Mouse (Mus musculus) lung, embryonic 14.5 days (tissue): ENCODE measurements around the gene Aldh1l1. TPM values are rescaled to one million over a fixed set of nuclear protein-coding genes. Genes with fewer than 3 reads are reported as not detected.

Experiments used
- ATAC-seq: fragments of 200-750 bp; cut with Nextera tagmentation; 2 replicates; pipeline ENCODE4 v1.8.0; 2017; ENCODE audit warnings: mild to moderate bottlenecking, moderate TSS enrichment, moderate library complexity; ENCODE audit not compliant: insufficient read depth
- DNase-seq: peaks from one replicate; pipeline ENCODE4 v3.0.0-alpha.2; 2015
- H3K27ac ChIP-seq: fragments of 300-500 bp; sonication (generic); 2 replicates; pipeline ENCODE4 v1.5.1; 2014; ENCODE audit warnings: low read depth, mild to moderate bottlenecking, moderate library complexity
- H3K27me3 ChIP-seq: fragments of 300-500 bp; sonication (generic); 2 replicates; pipeline ENCODE4 v1.6.1; 2014; ENCODE audit warnings: low read length, control low read depth; ENCODE audit not compliant: insufficient read depth
- H3K36me3 ChIP-seq: fragments of 300-500 bp; sonication (generic); 2 replicates; pipeline ENCODE4 v1.6.1; 2014; ENCODE audit warnings: control low read depth; ENCODE audit not compliant: insufficient read depth
- H3K4me1 ChIP-seq: fragments of 300-500 bp; sonication (generic); 2 replicates; pipeline ENCODE4 v1.6.1; 2014; ENCODE audit warnings: antibody characterized with exemption, control low read depth; ENCODE audit not compliant: insufficient read depth
- H3K4me2 ChIP-seq: fragments of 300-500 bp; sonication (generic); 2 replicates; pipeline ENCODE4 v1.6.1; 2014; ENCODE audit warnings: mild to moderate bottlenecking
- H3K4me3 ChIP-seq: fragments of 300-500 bp; sonication (generic); 2 replicates; pipeline ENCODE4 v1.5.1; 2014; ENCODE audit warnings: low read depth, low read length
- H3K9ac ChIP-seq: fragments of 300-500 bp; sonication (generic); 2 replicates; pipeline ENCODE4 v1.6.1; 2014
- H3K9me3 ChIP-seq: fragments of 300-500 bp; sonication (generic); 2 replicates; pipeline ENCODE4 v1.6.1; 2016; ENCODE audit warnings: low read depth, low read length, control low read depth
- CTCF ChIP-seq: IDR thresholded peaks from 2 replicates; pipeline ENCODE4 v1.5.1; 2016; ENCODE audit warnings: antibody characterized with exemption, low read depth
- WGBS: fragments of 180-500 bp; shearing (Covaris S2); extraction: QIAGEN DNeasy Blood & Tissue Kit; methylation state at CpG from one replicate; pipeline ENCODE4 v1.1.7; 2014; 5-methylcytosine and 5-hydroxymethylcytosine counted together
- polyA plus RNA-seq: library from polyadenylated mRNA; unstranded; fragments of >200 nt; fragmentation: Nextera tagmentation; extraction: Ambion mirVana; gene quantifications from 2 replicates; pipeline ENCODE4 v1.2.1, GENCODE M21; 2014

Aldh1l1 gene
- polyA plus RNA-seq, 1 experiment from 2014 or later: 0.74 TPM

DNA sequence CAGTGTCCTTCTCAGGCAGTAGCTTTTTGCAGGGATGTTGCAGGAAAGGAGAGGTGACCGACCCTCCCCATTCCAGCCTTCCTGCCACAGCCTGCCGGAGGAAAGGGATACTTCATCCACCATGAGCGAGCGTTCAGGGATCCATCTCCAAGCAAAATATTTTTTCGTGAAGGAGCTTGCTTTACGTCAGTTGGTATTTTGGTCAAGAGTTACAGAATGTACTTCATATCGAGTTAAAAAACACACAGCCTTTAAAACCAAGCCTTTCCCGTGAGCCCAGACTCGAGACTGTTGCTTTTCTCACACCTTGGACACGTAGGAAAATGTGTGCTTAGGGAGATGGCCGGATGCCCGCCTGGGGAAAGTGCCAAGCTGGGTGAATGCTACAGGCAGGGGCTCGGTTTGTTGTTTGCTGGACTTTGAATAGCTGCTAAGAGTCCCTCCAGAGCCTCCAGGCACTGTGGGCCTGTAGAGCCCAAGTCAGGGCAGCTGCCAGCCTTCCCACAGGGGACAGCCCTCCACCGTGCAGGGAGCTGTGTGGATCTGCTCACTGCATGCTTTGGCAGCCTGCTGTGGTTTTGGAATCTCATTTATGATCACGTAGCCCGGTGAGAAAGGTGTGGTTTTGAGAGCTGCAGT, 20.6 kb downstream of the Aldh1l1 start:
- peak; percentile 78 for DNase-seq
- Histone ChIP-seq H3K9me3 (no peaks in the 10 kb centered on the region), H3K27me3 (no peaks in the 10 kb centered on the region), H3K9ac (peak overlapping the region; percentile 22; the same call in 1 of the 2 replicates), H3K4me3 (no peak overlapping the region), H3K36me3 (no peaks in the 10 kb centered on the region), H3K27ac (peak overlapping the region; percentile 76), H3K4me2 (no peak overlapping the region), H3K4me1 (peaks cover 32% of the 10 kb centered on the region)
- TF ChIP-seq CTCF: no peak
- ATAC-seq: peak; percentile 60
- 28% methylated on average over 16 of the region's 16 CpGs for WGBS

GRCm38 (mm10) chr6:90507443-90507842, 21.2 kb downstream of the Aldh1l1 start:
- no peak for TF ChIP-seq CTCF
- DNase-seq (no peak), ATAC-seq (no peak)
- Histone ChIP-seq H3K4me2 (no peak overlapping the region), H3K27me3 (no peaks in the 10 kb centered on the region), H3K9ac (no peak overlapping the region), H3K36me3 (no peaks in the 10 kb centered on the region), H3K4me3 (no peak overlapping the region), H3K9me3 (no peaks in the 10 kb centered on the region), H3K4me1 (peaks cover 32% of the 10 kb centered on the region), H3K27ac (peak overlapping the region; percentile 76; the same call in 1 of the 2 replicates)

DNA sequence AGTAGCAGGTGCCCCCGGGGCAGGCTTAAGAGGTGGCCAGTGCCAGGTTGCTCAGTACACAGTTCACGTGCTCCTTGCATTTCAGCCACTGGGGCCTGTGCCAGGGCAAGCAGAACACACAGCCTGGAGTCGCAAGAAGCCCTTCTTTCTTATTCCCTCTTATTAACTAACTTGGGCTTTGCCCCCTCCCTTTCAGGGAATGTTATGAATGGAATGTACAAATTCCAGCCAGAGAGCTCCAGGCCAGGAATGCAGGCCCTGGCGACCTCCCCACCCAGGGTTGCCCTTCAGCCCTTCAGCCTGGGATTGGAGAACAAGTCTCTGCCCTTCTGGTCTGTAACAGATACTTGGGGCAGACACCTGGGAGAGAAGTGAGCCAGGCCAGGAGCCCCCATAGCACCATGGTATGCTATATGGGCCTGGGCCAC, 22.0 kb downstream of the Aldh1l1 start:
- H3K27ac ChIP-seq: peak overlapping the region; percentile 76
- DNase-seq: peak; percentile 69

GRCm38 (mm10) chr6:90509085-90509484, 22.9 kb downstream of the Aldh1l1 start:
- TF ChIP-seq CTCF: no peak
- no peak overlapping the region for H3K9ac ChIP-seq
- no peaks in the 10 kb centered on the region for H3K36me3 ChIP-seq
- WGBS: 44% methylated on average over 6 of the region's 6 CpGs
- peak overlapping the region; percentile 27; the same call in 1 of the 2 replicates for H3K27ac ChIP-seq
- H3K4me2 ChIP-seq: no peak overlapping the region
- H3K4me1 ChIP-seq: peaks cover 32% of the 10 kb centered on the region
- ATAC-seq (no peak), DNase-seq (no peak)
- no peaks in the 10 kb centered on the region for H3K27me3 ChIP-seq
- H3K9me3 ChIP-seq: no peaks in the 10 kb centered on the region
- no peak overlapping the region for H3K4me3 ChIP-seq

More for the DNA sequence above, 22.0 kb downstream of the Aldh1l1 start:
- 29% methylated on average over 4 of the region's 4 CpGs for WGBS
- H3K27me3 ChIP-seq: no peaks in the 10 kb centered on the region
- H3K4me1 ChIP-seq: peaks cover 32% of the 10 kb centered on the region
- no peak overlapping the region for H3K9ac ChIP-seq
- no peaks in the 10 kb centered on the region for H3K36me3 ChIP-seq
- no peak overlapping the region for H3K4me3 ChIP-seq
- no peak overlapping the region for H3K4me2 ChIP-seq
- ATAC-seq: peak; percentile 75
- no peaks in the 10 kb centered on the region for H3K9me3 ChIP-seq
- TF ChIP-seq CTCF: no peak

- Histone ChIP-seq H3K4me1 (peaks cover 12% of the 10 kb centered on the region), H3K4me2 (no peak overlapping the region), H3K9me3 (no peaks in the 10 kb centered on the region), H3K4me3 (no peak overlapping the region), H3K36me3 (no peaks in the 10 kb centered on the region), H3K27me3 (no peaks in the 10 kb centered on the region), H3K27ac (no peak overlapping the region), H3K9ac (no peak overlapping the region)
- DNase-seq (no peak), ATAC-seq (no peak)
- TF ChIP-seq CTCF: no peak
- 83% methylated on average over 5 of the region's 5 CpGs for whole genome bisulfite sequencing
Measured at GRCm38 (mm10) chr6:90512416-90512815, 26.2 kb downstream of the Aldh1l1 start.

DNA sequence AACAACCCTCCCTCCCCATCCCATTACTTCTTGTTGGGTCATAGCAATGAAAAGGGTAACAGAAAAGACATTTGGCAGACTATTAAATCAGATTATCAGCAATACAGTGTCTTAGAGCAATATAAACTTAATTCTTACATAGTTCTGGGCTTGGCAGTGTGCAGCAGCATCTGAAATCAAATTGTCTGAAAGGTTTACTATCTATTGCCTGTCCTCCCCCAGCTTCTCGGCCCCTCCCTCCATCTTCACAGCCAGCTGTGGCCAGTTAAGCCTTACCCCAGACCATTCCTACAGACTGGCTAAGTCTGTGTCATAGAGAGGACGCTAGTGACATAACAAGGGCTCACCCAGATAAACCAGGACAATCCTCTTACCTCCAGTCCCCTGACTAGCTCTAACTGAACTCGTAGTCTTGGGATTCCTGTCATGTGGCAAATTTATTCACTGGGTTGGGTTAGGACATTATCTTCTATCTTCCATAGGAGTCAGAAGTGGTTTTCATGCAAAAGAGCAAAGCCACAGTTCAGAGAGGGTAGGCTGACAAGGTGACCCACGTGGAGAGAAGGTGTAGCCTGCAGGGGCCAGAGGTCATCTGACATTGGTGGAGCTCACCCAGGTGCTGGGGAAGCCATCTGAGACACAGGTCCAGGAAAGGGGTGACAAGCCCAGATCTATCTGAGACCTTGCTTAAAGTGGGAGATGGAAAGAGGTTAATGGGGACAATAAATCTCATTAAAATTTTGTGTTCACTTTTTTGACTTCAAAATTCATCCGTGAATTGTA, 27.0 kb downstream of the Aldh1l1 start:
- Histone ChIP-seq H3K9ac (no peak overlapping the region), H3K9me3 (no peaks in the 10 kb centered on the region), H3K4me1 (peaks cover 4% of the 10 kb centered on the region; the same call in 1 of the 2 replicates), H3K36me3 (no peaks in the 10 kb centered on the region), H3K4me3 (no peak overlapping the region), H3K27ac (no peak overlapping the region), H3K27me3 (no peaks in the 10 kb centered on the region), H3K4me2 (no peak overlapping the region)
- 64% methylated on average over 5 of the region's 5 CpGs for WGBS
- ATAC-seq (no peak), DNase-seq (no peak)
- TF ChIP-seq CTCF: no peak

- Histone ChIP-seq H3K27me3 (no peaks in the 10 kb centered on the region), H3K9ac (no peak overlapping the region), H3K4me3 (no peak overlapping the region), H3K4me2 (no peak overlapping the region), H3K27ac (no peak overlapping the region), H3K36me3 (no peaks in the 10 kb centered on the region), H3K4me1 (no peaks in the 10 kb centered on the region), H3K9me3 (no peaks in the 10 kb centered on the region)
- ATAC-seq (peak; percentile 36; the same call in 1 of the 2 replicates), DNase-seq (no peak)
- TF ChIP-seq CTCF: no peak
Measured at GRCm38 (mm10) chr6:90514369-90514768, 28.1 kb downstream of the Aldh1l1 start.
